Mouse (Mus musculus) thymus, postnatal 4 days (tissue): ENCODE results near the gene Gng13.
A peak's percentile ranks its signal among the peaks of the same experiment; 100 is the strongest.

ENCODE experiments used
- DNase-seq: peaks from one replicate; pipeline ENCODE4 v3.0.0; 2021

Gene Gng13

GRCm38 (mm10) chr17:25716711-25717637, at the start of gene Gng13:
Gene Gng13 (plus strand): TSS chr17:25717171.
- no peak for DNase-seq

DNA sequence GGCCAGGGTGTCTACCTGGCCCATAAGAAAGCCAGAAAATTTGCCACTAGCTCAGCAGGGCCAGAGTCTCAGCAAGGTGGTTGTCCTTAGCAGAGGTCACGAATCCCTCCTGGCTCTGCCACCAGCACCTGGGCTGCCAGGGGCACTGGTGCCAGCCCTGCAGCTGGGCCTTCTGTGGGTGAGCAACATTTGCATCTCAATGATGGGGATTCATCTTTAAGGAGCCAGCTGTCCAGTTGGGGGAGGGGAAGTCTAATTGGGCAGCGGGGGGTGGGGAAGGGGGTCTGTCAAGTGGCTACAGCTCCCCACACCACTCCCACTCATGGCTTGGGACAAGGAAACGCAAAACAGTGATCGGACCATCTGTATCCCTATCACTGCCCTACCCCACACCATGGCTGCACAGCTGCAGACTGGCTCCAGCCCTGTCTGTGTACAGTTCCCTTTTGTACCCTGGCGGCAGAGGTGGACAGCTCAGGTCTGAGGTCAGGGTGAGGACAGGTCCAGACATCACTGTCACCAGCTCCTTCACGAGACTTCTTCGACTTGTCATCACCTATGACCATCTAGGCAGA, 48.4 kb upstream of the Gng13 start:
- no peak for DNase-seq

- no peak for DNase-seq
Observed at GRCm38 (mm10) chr17:25672982-25673381, 44.0 kb upstream of the Gng13 start.

- no peak for DNase-seq
Observed at GRCm38 (mm10) chr17:25677969-25678368, 39.0 kb upstream of the Gng13 start.

DNA sequence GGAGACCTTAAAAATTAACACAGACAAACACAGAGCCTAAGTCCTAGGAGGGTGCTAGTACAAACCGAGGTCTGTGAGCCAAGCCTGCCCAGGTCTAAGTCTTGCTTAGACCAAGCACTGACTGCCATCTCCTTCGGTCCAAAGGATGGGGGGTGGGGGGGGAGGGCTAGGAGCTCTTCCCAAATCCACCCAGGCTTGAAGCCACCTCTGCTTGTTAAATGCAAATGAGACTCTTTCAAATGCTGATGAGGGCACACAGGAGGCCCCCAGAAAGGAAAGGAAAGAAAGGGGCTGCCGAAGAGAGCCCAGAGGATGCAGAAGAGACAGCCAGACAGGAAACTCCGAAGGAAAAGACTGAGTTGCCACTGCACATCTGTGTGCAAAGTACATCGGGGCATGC, 37.2 kb upstream of the Gng13 start:
- DNase-seq, result no peak

DNA sequence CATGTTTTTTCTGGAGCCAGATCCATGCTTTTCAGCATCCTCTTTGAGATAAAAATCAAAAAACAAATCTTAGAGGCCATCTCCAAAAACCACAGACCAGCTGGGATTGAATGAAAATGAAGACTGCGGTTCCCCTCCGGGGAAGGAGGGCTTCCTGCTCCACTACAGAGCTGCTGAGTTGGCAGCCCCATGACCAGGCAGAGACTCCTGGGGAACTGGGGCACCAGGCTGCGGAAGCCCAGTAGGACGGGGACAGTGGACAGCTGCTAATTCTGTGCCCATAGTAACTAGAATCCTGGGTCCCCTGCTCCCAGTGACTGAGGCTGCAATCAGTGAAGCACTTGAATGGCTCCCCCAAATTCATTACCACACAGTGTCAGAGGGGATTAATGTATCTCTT, 35.3 kb upstream of the Gng13 start:
- no peak for DNase-seq

GRCm38 (mm10) chr17:25686323-25686722, 30.6 kb upstream of the Gng13 start:
- peak; percentile 64 for DNase-seq

DNA sequence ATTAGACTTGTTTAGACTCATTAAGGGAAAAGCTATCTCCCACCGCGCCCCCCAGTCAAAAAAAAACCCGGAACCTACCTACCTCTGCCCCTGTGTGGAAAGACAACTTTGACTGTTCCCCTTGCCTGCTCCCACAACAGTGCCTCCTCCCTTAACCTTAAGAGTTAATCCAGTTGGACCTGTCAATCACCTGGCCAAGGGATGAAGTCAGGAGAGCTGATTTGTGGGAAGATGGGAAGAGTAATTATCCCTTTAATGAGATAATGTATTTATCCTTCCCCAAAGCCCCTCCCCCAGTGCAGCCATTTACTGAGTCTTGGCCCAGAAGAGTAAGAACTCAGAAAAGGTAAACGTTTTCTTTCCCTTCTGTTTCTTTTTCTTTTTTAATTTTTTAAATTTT, 28.0 kb upstream of the Gng13 start:
- no peak for DNase-seq

- no peak for DNase-seq
Observed at GRCm38 (mm10) chr17:25696263-25696662, 20.7 kb upstream of the Gng13 start.

DNA sequence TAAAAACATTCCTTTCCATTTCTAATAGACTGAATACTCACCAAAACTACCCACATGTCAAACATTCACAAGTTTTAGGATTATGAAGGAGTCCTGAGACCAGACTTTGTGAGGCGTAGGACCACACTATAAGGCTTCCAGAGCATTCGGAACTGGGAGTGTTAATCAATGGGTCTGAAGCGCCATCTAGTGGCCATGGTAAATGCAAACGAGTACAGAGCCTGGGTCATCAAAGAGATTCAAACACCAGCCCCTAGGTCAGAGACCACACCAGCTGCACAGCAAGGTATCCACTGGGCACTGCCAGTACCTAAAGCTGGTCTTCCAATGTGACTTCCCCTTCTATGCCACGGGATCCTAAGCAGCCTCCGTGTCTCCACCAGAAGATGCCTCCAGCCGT, 18.5 kb upstream of the Gng13 start:
- DNase-seq, result peak; percentile 84

DNA sequence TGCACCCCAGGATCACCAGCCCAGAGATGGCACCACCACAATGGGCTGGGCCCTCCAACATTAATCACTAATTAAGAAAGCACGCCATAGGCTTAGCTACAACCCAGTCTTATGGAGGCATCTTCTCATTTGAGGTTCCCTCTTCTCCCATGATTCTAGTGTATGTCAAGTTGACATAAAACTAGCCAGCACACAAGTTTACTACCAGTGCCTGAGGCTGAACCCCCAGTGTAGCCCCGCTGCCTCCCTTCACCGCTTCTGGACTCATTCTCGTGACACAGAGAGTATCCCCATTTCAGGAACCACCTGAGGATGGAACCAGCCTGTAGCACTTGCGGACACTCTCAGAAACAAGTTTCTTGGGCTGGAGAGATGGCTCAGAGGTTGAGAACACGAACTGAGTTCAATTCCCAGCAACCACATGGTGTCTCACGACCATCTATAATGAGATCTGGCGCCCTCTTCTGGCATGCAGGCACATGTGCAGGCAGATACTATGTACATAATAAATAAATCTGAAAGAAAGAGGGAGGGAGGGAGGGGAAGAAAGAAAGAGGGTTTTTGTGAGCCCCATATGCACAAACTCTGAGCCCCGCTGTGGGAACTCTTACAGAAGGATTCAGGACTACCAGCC, 16.0 kb upstream of the Gng13 start:
- DNase-seq, result peak; percentile 55

GRCm38 (mm10) chr17:25709994-25710393, 7.0 kb upstream of the Gng13 start:
- DNase-seq, result no peak

- DNase-seq, result no peak
Observed at GRCm38 (mm10) chr17:25711136-25711535, 5.8 kb upstream of the Gng13 start.

GRCm38 (mm10) chr17:25715627-25716026, 1.3 kb upstream of the Gng13 start:
- no peak for DNase-seq

DNA sequence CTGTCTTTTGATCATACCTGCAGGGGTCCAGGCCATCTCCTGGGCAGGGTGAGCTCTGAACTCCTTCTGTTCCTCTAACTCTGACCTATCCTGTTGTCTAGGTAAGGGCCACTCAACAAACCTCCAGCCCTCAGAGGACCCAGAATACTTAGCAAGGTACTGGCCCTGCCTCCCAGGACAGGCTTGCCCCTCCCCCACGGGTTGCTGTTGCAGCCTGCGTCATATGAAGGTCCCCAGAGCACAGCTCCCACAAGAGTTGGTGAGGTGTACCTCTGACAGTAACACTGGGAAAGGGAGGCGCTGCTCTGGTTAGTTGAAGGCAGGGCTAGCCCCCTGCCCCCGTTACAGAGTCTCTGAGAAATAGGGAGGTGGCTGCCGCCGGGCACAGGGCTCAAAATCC, 841 bp upstream of the Gng13 start:
- DNase-seq, result no peak

GRCm38 (mm10) chr17:25717691-25718090, 720 bp downstream of the Gng13 start:
- no peak for DNase-seq

DNA sequence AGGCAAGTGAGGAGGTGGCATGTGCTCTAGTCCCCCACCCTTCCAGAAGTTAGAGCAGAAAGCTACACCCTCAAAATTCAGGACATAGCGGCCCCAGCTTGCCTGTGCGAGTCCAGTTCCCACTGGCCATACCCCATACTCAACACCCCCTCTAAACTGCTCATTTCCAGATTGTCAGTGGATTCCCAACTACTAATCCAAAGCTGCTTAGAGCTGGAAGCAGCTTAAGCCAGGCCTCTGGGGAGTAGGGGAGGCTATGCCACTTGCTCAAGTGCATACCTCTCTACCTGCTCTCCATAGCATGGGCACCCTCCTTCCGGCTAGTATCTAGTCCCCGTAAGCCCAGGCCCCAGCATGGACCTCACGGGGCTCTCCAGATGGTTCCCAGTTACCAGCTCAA, 4.5 kb downstream of the Gng13 start:
- DNase-seq, result no peak

DNA sequence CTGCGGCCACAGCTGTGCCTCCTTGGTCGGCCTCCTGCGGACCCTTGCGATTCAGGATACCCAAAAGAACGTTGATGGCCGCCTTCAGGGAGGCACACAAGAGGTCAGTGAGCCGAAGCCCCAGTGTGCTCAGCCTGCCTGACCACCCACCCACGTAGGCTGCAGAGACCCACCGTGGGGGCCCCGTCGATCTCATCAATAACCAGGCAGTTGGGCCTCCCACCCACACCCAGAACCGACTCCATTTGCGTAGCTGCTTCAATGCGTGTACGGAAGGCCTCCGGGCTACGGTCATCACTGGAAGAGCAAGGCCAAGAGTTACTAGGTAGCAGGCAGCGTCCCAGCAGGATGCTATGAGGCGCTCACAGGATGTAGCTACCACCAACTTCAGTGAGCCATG, 6.5 kb downstream of the Gng13 start:
- no peak for DNase-seq

DNA sequence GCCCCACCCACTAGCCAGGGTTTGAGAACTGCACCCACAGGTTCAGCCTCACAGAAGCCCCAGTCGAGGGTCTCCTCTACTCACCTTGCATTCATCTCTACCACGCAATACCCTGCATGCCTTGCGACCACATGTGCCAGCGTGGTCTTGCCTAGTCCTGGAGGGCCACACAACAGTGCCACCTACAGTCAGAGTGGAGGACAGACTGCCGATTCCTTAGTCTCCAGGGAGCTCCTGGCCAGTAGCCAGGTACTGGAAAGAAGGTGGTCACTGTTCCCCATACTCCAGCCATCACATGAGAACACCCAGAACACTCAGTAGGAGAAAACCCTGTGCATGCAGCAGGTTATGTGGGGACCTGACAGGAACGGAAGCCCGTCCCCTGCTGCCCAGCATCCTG, 6.9 kb downstream of the Gng13 start:
- DNase-seq, result no peak

DNA sequence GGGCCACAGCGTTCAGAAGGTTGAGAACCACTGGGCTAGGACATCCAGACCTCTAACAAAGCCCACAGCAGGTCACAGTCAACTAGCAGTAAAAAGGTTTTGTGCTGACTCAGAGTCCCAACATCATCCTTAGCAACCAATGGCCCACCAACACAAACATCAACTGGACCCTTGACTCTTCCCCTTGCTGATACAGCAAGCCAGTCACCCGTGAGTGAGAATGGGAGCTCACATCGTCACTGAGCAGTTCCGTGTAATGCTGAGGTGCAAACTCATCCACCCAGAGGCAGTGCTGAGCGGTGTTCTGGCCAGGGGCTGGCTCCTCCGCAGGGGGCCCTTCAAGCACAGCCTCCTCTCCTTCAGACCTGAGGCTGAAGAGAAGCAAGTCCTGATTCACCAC, 8.3 kb downstream of the Gng13 start:
- DNase-seq, result no peak

DNA sequence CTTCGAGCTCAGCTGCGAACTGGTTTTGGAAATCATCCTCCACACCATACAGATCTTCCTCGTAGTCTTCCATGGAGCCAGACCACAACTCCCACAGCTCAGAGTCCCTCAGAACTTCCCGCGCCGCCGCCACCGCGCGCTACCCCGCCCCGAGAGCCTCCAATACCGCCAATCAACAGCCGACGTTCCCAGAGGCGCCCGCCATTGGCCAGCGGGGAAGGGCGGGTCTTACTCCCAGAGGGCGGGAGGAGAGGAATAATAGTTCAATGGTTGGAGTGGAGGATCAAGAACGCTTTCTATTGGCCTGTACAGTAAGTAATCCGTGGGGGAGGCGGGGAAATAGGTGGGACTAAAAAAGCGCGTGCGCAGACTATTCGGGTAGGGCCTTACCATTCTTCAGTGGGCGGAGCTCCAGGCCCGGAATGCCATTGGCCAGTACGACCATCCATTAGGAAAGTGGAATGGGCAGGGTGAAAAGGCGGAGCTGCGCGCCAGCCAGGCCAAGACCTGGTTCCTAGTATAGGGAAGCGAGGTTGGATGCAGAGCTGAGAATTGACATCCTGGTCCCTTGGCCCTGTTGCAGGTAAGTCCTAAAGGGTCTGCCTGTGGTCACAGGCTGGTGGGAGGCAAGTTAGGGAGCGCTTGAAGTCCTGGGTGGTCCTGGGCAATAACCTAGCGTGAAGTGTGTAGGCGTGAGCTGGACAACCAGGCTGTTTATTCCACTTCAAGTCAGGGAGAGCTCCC, 10.5 kb downstream of the Gng13 start, which contains the start of the genes Chtf18 and Rpusd1:
Gene Chtf18, minus strand, starts transcription at position 155 of the 744 bp plus-strand sequence.
Gene Rpusd1, plus strand, starts transcription at position 406 of the 744 bp plus-strand sequence.
- peak; percentile 96 for DNase-seq

DNA sequence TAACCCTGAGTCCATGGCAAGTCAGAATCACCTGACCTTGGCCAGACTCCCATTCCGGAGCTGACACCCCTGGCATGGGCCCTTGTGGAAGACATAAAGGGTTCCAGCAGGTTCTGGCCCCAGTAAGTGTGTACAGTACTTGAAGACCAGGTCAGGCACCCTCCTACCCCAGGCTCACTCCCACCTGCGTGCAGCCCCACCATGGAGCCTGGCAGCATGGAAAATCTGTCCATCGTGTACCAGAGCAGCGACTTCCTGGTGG, 11.0 kb downstream of the Gng13 start:
- no peak for DNase-seq

GRCm38 (mm10) chr17:25732082-25732481, 15.1 kb downstream of the Gng13 start:
- DNase-seq, result peak; percentile 90
